Mouse (Mus musculus): Measurements from ENCODE around the gene Capn2.

DNA sequence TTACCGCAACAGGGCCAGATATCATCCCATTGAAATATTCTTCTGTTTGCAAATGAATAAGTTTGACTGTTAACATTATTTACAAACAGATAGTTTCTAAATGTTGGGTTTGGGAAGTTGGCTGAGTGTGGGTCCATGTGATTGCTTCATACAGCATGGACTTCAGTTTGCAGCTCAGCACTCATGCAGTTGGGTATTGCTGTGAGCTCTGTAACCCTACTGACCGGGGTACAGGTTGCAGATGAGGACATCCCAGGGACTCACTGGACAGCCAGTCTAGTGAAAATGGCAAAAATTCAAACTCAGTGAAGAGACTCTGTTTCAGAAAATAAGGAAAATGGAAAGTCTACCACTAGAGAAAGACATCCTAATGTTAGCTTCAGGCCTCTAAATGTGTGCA is 86.7 kb downstream of the Capn2 start:
- no peak for TF ChIP-seq BHLHE40 (IDR thresholded peaks at IDR 0.05; ENCODE audit: borderline replicate concordance, low read depth, low read length)
- no peak for TF ChIP-seq NRF1 (IDR thresholded peaks at IDR 0.05; ENCODE audit: insufficient read depth, low read depth, low read length, poor library complexity, severe bottlenecking)
- no peak for TF ChIP-seq TAL1 (IDR thresholded peaks at IDR 0.05; ENCODE audit: low read length)
- TF ChIP-seq MAX (IDR thresholded peaks at IDR 0.05; ENCODE audit: low read length), result no peak
- TF ChIP-seq ZC3H11A (IDR thresholded peaks at IDR 0.05; ENCODE audit: low read depth, low read length), result no peak
- TF ChIP-seq MEF2A (IDR thresholded peaks at IDR 0.05; ENCODE audit: extremely low read depth, insufficient replicate concordance, low read depth, low read length, poor library complexity, severe bottlenecking), result no peak

Measured in MEL (cell line).